ENCODE assay signal across 27 mouse cellular contexts in genomic region chr19:32404386-32404785, GRCm38 (mm10).
"Had no signal": no experiment of that assay in that cellular context is flagged by ENCODE, and none has a peak within 500 bp of the region (broad histone marks: within the 10 kb centered on the region; RNA-seq: fewer than 3 reads in every experiment).

No protein-coding gene starts in this region.

- H3K4me3 ChIP-seq: gastrocnemius, adult 2 months; heart, embryonic 10.5 days; heart, embryonic 12.5 days; hindbrain, embryonic 10.5 days; hindbrain, embryonic 12.5 days; intestine, embryonic 15.5 days; layer of hippocampus, adult 2 months; left cerebral cortex, adult 2 months; limb, embryonic 10.5 days; limb, embryonic 12.5 days; liver, embryonic 13.5 days had no signal

- ATAC-seq: hindbrain, embryonic 16.5 days; inflammation-experienced regulatory T-cells, adult 6 months; intestine, embryonic 15.5 days; intestine, postnatal 0 days had no signal

- H3K27ac ChIP-seq: gastrocnemius, adult 2 months; heart, embryonic 10.5 days; hindbrain, embryonic 10.5 days; hindbrain, embryonic 12.5 days; hindbrain, embryonic 14.5 days; intestine, embryonic 15.5 days; layer of hippocampus, adult 2 months; left cerebral cortex, adult 2 months; limb, embryonic 10.5 days; limb, embryonic 12.5 days; liver, embryonic 13.5 days had no signal

- H3K36me3 ChIP-seq: heart, embryonic 10.5 days; heart, embryonic 12.5 days; hindbrain, embryonic 10.5 days; hindbrain, embryonic 12.5 days; intestine, embryonic 15.5 days; limb, embryonic 10.5 days; limb, embryonic 12.5 days; liver, embryonic 13.5 days had no signal

- H3K9me3 ChIP-seq: heart, embryonic 10.5 days; heart, embryonic 12.5 days; hindbrain, embryonic 10.5 days; hindbrain, embryonic 12.5 days; intestine, embryonic 15.5 days; limb, embryonic 10.5 days; limb, embryonic 12.5 days; liver, embryonic 13.5 days had no signal

- H3K9ac ChIP-seq: heart, embryonic 12.5 days; hindbrain, embryonic 12.5 days; hindbrain, embryonic 14.5 days; intestine, embryonic 15.5 days; limb, embryonic 12.5 days; liver, embryonic 13.5 days had no signal

- H3K4me2 ChIP-seq: heart, embryonic 12.5 days; hindbrain, embryonic 12.5 days; hindbrain, embryonic 14.5 days; intestine, embryonic 15.5 days; limb, embryonic 12.5 days; liver, embryonic 11.5 days; liver, embryonic 13.5 days had no signal

- DNase-seq: gastrocnemius, adult 2 months; gastrocnemius, postnatal 10 days; gastrocnemius, postnatal 25 days; heart, adult 18-20 months; heart, postnatal 10 days; heart, postnatal 4 days; kidney, adult 18-20 months; kidney, adult 8-10 months; kidney, postnatal 10 days; kidney, postnatal 25 days; kidney, postnatal 4 days; liver; liver, embryonic 13.5 days had no signal

- H3K4me1 ChIP-seq: heart, embryonic 12.5 days; hindbrain, embryonic 10.5 days; intestine, embryonic 15.5 days; limb, embryonic 10.5 days; limb, embryonic 12.5 days; liver, embryonic 13.5 days had no signal

- H3K27me3 ChIP-seq: heart, embryonic 12.5 days; hindbrain, embryonic 12.5 days; intestine, embryonic 15.5 days; limb, embryonic 12.5 days; liver, embryonic 13.5 days had no signal
